27 mouse cellular contexts compared by ENCODE assay signal in genomic region chr1:190631641-190632040, GRCm38 (mm10).
DNase-seq lines count a peak whose midpoint lies in the region; ATAC-seq lines count a peak whose summit lies in the region.
"Had no signal": no experiment of that assay in that cellular context is flagged by ENCODE, and none has a peak within 500 bp of the region (broad histone marks: within the 10 kb centered on the region; RNA-seq: fewer than 3 reads in every experiment).

No protein-coding gene starts in this region.

- H3K4me3 ChIP-seq in forebrain, embryonic 14.5 days (ENCODE audit: low read depth, low read length): no peak overlapping the region
- H3K4me3 ChIP-seq: embryonic facial prominence, embryonic 10.5 days; embryonic facial prominence, embryonic 13.5 days; erythroblast, embryonic 14.5 days; forebrain, embryonic 12.5 days; heart, embryonic 12.5 days; heart, embryonic 15.5 days; hindbrain, embryonic 10.5 days; hindbrain, embryonic 13.5 days had no signal

- no peak overlapping the region for H3K9ac ChIP-seq in forebrain, embryonic 14.5 days (ENCODE audit: low read length)
- H3K9ac ChIP-seq: embryonic facial prominence, embryonic 13.5 days; forebrain, embryonic 12.5 days; heart, embryonic 12.5 days; heart, embryonic 15.5 days; hindbrain, embryonic 13.5 days had no signal

- peak; percentile 78 for DNase-seq in heart, adult 11 months
- no peak for DNase-seq in heart, adult 8-10 months (ENCODE audit: low spot score)
- peak; percentile 6 for DNase-seq in testis, postnatal 10 days (ENCODE audit: low spot score)
- no peak for DNase-seq in testis, postnatal 14 days (ENCODE audit: low spot score)
- DNase-seq in retina, embryonic 14.5 days (ENCODE audit: low spot score): peak; percentile 35
- DNase-seq in forebrain, embryonic 14.5 days (ENCODE audit: low spot score): no peak
- DNase-seq: adrenal gland, adult 8-10 months; adrenal gland, postnatal 25 days; cerebellum, adult 11-12 months; cerebellum, adult 8-10 months; cerebellum, postnatal 10 days; cerebellum, postnatal 36 days; embryo, embryonic 11 days; gastrocnemius, postnatal 10 days; gastrocnemius, postnatal 36 days; heart, postnatal 10 days; heart, postnatal 36 days had no signal

- H3K27me3 ChIP-seq in forebrain, embryonic 14.5 days (replicated peaks; ENCODE audit: control insufficient read depth, insufficient read depth, low read length): no peaks in the 10 kb centered on the region
- H3K27me3 ChIP-seq: embryonic facial prominence, embryonic 13.5 days; heart, embryonic 12.5 days; heart, embryonic 15.5 days had no signal

- ATAC-seq in forebrain, embryonic 14.5 days: no peak
- ATAC-seq: forebrain, embryonic 16.5 days; hindbrain, embryonic 16.5 days had no signal

- no peaks in the 10 kb centered on the region for H3K36me3 ChIP-seq in forebrain, embryonic 14.5 days (ENCODE audit: control insufficient read depth, insufficient read depth, low read length)
- H3K36me3 ChIP-seq: embryonic facial prominence, embryonic 10.5 days; embryonic facial prominence, embryonic 13.5 days; forebrain, embryonic 12.5 days; heart, embryonic 12.5 days; heart, embryonic 15.5 days; hindbrain, embryonic 10.5 days; hindbrain, embryonic 13.5 days had no signal

- H3K4me1 ChIP-seq in forebrain, embryonic 14.5 days (ENCODE audit: control insufficient read depth, insufficient read depth, low read length): peaks cover 9% of the 10 kb centered on the region; the same call in 1 of the 2 replicates
- H3K4me1 ChIP-seq: embryonic facial prominence, embryonic 13.5 days; heart, embryonic 12.5 days; heart, embryonic 15.5 days had no signal

- no peak overlapping the region for H3K27ac ChIP-seq in forebrain, embryonic 14.5 days (ENCODE audit: low read depth, low read length)
- H3K27ac ChIP-seq: embryonic facial prominence, embryonic 10.5 days; embryonic facial prominence, embryonic 13.5 days; heart, embryonic 15.5 days; hindbrain, embryonic 10.5 days; hindbrain, embryonic 13.5 days had no signal

- WGBS in forebrain, embryonic 14.5 days: 21% methylated on average over 2 of the region's 2 CpGs

- no peak overlapping the region for H3K4me2 ChIP-seq in forebrain, embryonic 14.5 days (ENCODE audit: low read length)
- H3K4me2 ChIP-seq: embryonic facial prominence, embryonic 13.5 days; forebrain, embryonic 12.5 days; heart, embryonic 12.5 days; heart, embryonic 15.5 days; hindbrain, embryonic 13.5 days had no signal

- no peaks in the 10 kb centered on the region for H3K9me3 ChIP-seq in forebrain, embryonic 14.5 days (replicated peaks; ENCODE audit: control insufficient read depth, low read length)
- H3K9me3 ChIP-seq: embryonic facial prominence, embryonic 10.5 days; embryonic facial prominence, embryonic 13.5 days; forebrain, embryonic 12.5 days; heart, embryonic 12.5 days; heart, embryonic 15.5 days; hindbrain, embryonic 10.5 days; hindbrain, embryonic 13.5 days had no signal

Comparison
In these comparisons a context has a peak if more than half of its experiments do, and no peak if none do; other contexts are left out.
1. DNase-seq: peak in heart, adult 11 months (single experiment), testis, postnatal 10 days (single experiment) and retina, embryonic 14.5 days (single experiment); none in heart, adult 8-10 months (single experiment), testis, postnatal 14 days (single experiment) and forebrain, embryonic 14.5 days (single experiment).